In genomic region chr11:31981830-31982229, GRCm38 (mm10) we compare ENCODE assay signal across 36 mouse cellular contexts. TPM values are rescaled to one million over a fixed set of nuclear protein-coding genes. Genes with fewer than 3 reads are reported as not detected.
"Had no signal": no experiment of that assay in that cellular context is flagged by ENCODE, and none has a peak within 500 bp of the region (broad histone marks: within the 10 kb centered on the region; RNA-seq: fewer than 3 reads in every experiment).

No protein-coding gene starts in this region.

- H3K4me1 ChIP-seq: heart, embryonic 10.5 days; heart, embryonic 12.5 days; hindbrain, embryonic 13.5 days; hindbrain, embryonic 15.5 days; limb, embryonic 13.5 days; limb, embryonic 15.5 days; liver, embryonic 12.5 days had no signal

- H3K27ac ChIP-seq: heart, embryonic 10.5 days; hindbrain, embryonic 13.5 days; hindbrain, embryonic 15.5 days; hindbrain, postnatal 0 days; kidney, postnatal 0 days; limb, embryonic 13.5 days; limb, embryonic 15.5 days; liver, embryonic 12.5 days; liver, embryonic 14.5 days had no signal

- H3K9ac ChIP-seq: heart, embryonic 12.5 days; hindbrain, embryonic 13.5 days; hindbrain, embryonic 15.5 days; limb, embryonic 13.5 days; limb, embryonic 15.5 days; liver, embryonic 12.5 days; liver, embryonic 14.5 days had no signal

- DNase-seq: gastrocnemius, postnatal 14 days; gastrocnemius, postnatal 36 days; heart, adult 18-20 months; heart, postnatal 10 days; heart, postnatal 36 days; kidney, adult 11 months; kidney, adult 2 months; kidney, postnatal 14 days; kidney, postnatal 36 days; layer of hippocampus, adult 9-11 months; layer of hippocampus, postnatal 36 days; left cerebral cortex, postnatal 4 days had no signal

- H3K9me3 ChIP-seq: heart, embryonic 10.5 days; hindbrain, embryonic 15.5 days; limb, embryonic 15.5 days; liver, embryonic 12.5 days had no signal

- H3K36me3 ChIP-seq: heart, embryonic 10.5 days; heart, embryonic 12.5 days; hindbrain, embryonic 13.5 days; hindbrain, embryonic 15.5 days; limb, embryonic 13.5 days; limb, embryonic 15.5 days; liver, embryonic 12.5 days had no signal

- H3K4me3 ChIP-seq: heart, embryonic 10.5 days; heart, embryonic 12.5 days; hindbrain, embryonic 13.5 days; hindbrain, embryonic 15.5 days; limb, embryonic 13.5 days; limb, embryonic 15.5 days; liver, embryonic 12.5 days had no signal

- H3K4me2 ChIP-seq: heart, embryonic 12.5 days; hindbrain, embryonic 13.5 days; hindbrain, embryonic 15.5 days; limb, embryonic 13.5 days; limb, embryonic 15.5 days; liver, embryonic 12.5 days had no signal

- H3K27me3 ChIP-seq: heart, embryonic 12.5 days; hindbrain, embryonic 13.5 days; hindbrain, embryonic 15.5 days; limb, embryonic 13.5 days; limb, embryonic 15.5 days; liver, embryonic 12.5 days had no signal

RNA-seq across cellular contexts. Expression of gene 4930524B15Rik, which starts 16.4 kb away (rescaled TPM):
- total RNA-seq: gastrocnemius, adult 18-20 months; gastrocnemius, adult 8-10 months; gastrocnemius, postnatal 14 days; gastrocnemius, postnatal 36 days; heart, adult 18-20 months; heart, adult 8-10 months; heart, postnatal 10 days; heart, postnatal 36 days; hematopoietic stem cell, adult 5-6 weeks; layer of hippocampus, adult 18-20 months; layer of hippocampus, postnatal 14 days; layer of hippocampus, postnatal 36 days; left cerebral cortex, adult 8-10 months; left cerebral cortex, postnatal 25 days; left cerebral cortex, postnatal 4 days; liver, adult 2 months had no signal
- polyA plus RNA-seq: heart, embryonic 14.5 days; heart, embryonic 16.5 days; intestine, embryonic 14.5 days; intestine, embryonic 16.5 days; kidney, adult 2 months; large intestine, adult 2 months; limb, embryonic 15.5 days; liver, adult 2 months; liver, embryonic 12.5 days; liver, embryonic 14.5 days had no signal

RNA-seq across cellular contexts. Expression of gene Nsg2, which starts 18.4 kb away (rescaled TPM):
- total RNA-seq: gastrocnemius, adult 18-20 months had no signal
